Comparison of ENCODE assay signal across 10 mouse cellular contexts in genomic region chr15:101984746-101985145, GRCm38 (mm10). TPM values are rescaled to one million over a fixed set of nuclear protein-coding genes. Genes with fewer than 3 reads are reported as not detected.
DNase-seq lines count a peak whose midpoint lies in the region; ATAC-seq and TF ChIP-seq lines count a peak whose summit lies in the region.
"Had no signal": no experiment of that assay in that cellular context is flagged by ENCODE, and none has a peak within 500 bp of the region (broad histone marks: within the 10 kb centered on the region; RNA-seq: fewer than 3 reads in every experiment).

No protein-coding gene starts in this region.

- no peak overlapping the region for H3K9ac ChIP-seq in intestine, embryonic 14.5 days (ENCODE audit: low read length)
- no peak overlapping the region for H3K9ac ChIP-seq in intestine, postnatal 0 days (ENCODE audit: low read depth, low read length)
- H3K9ac ChIP-seq in embryonic facial prominence, embryonic 13.5 days: peak overlapping the region; percentile 51
- peak overlapping the region; percentile 4; the same call in 1 of the 2 replicates for H3K9ac ChIP-seq in hindbrain, embryonic 16.5 days (ENCODE audit: low read depth, low read length)
- H3K9ac ChIP-seq in midbrain, embryonic 14.5 days (replicated peaks; ENCODE audit: low read length): no peak overlapping the region

- peak overlapping the region; percentile 62 for H3K4me2 ChIP-seq in intestine, embryonic 14.5 days (ENCODE audit: low read length)
- H3K4me2 ChIP-seq in intestine, postnatal 0 days (replicated peaks; ENCODE audit: low read depth): no peak overlapping the region
- peak overlapping the region; percentile 55 for H3K4me2 ChIP-seq in embryonic facial prominence, embryonic 13.5 days
- peak overlapping the region; percentile 10; the same call in 1 of the 2 replicates for H3K4me2 ChIP-seq in hindbrain, embryonic 16.5 days (ENCODE audit: low read length)
- peak overlapping the region; percentile 57; the same call in 1 of the 2 replicates for H3K4me2 ChIP-seq in midbrain, embryonic 14.5 days (ENCODE audit: low read length)

- H3K27me3 ChIP-seq in intestine, embryonic 14.5 days (replicated peaks; ENCODE audit: control insufficient read depth, insufficient read depth, low read length): no peaks in the 10 kb centered on the region
- H3K27me3 ChIP-seq in intestine, postnatal 0 days (replicated peaks; ENCODE audit: control insufficient read depth, insufficient read depth, low read length): no peaks in the 10 kb centered on the region
- 0 out of 2 replicates have a peak, but pooled peaks cover 3% of the 10 kb centered on the region for H3K27me3 ChIP-seq in embryonic facial prominence, embryonic 13.5 days
- no peaks in the 10 kb centered on the region for H3K27me3 ChIP-seq in hindbrain, embryonic 16.5 days (replicated peaks; ENCODE audit: control insufficient read depth, insufficient read depth, low read length)
- no peaks in the 10 kb centered on the region; the same call in 1 of the 2 replicates for H3K27me3 ChIP-seq in midbrain, embryonic 14.5 days (ENCODE audit: control insufficient read depth, insufficient read depth, low read length)

- 11% methylated on average over 6 of the region's 6 CpGs for WGBS in intestine, embryonic 14.5 days
- whole genome bisulfite sequencing in intestine, postnatal 0 days: 9% methylated on average over 6 of the region's 6 CpGs
- 13% methylated on average over 6 of the region's 6 CpGs for WGBS in embryonic facial prominence, embryonic 13.5 days
- 19% methylated on average over 6 of the region's 6 CpGs for WGBS in hindbrain, embryonic 16.5 days
- 21% methylated on average over 6 of the region's 6 CpGs for WGBS in midbrain, embryonic 14.5 days

- H3K4me1 ChIP-seq in intestine, embryonic 14.5 days (replicated peaks; ENCODE audit: control insufficient read depth, insufficient read depth, low read length): peaks cover 4% of the 10 kb centered on the region; the same call in 1 of the 2 replicates
- H3K4me1 ChIP-seq in intestine, postnatal 0 days (replicated peaks; ENCODE audit: control insufficient read depth, insufficient read depth, low read length): no peaks in the 10 kb centered on the region
- peaks cover 13% of the 10 kb centered on the region for H3K4me1 ChIP-seq in embryonic facial prominence, embryonic 13.5 days
- H3K4me1 ChIP-seq in hindbrain, embryonic 16.5 days (ENCODE audit: control insufficient read depth, insufficient read depth, low read depth, low read length): no peaks in the 10 kb centered on the region; the same call in 1 of the 2 replicates
- H3K4me1 ChIP-seq in midbrain, embryonic 14.5 days (ENCODE audit: control insufficient read depth, insufficient read depth, low read length): no peaks in the 10 kb centered on the region

- no peak overlapping the region for H3K4me3 ChIP-seq in intestine, embryonic 14.5 days (ENCODE audit: low read depth, low read length)
- no peak overlapping the region for H3K4me3 ChIP-seq in intestine, postnatal 0 days (ENCODE audit: low read depth, low read length)
- no peak overlapping the region for H3K4me3 ChIP-seq in embryonic facial prominence, embryonic 13.5 days
- H3K4me3 ChIP-seq in hindbrain, embryonic 16.5 days (ENCODE audit: low read length): no peak overlapping the region
- H3K4me3 ChIP-seq in midbrain, embryonic 14.5 days (replicated peaks; ENCODE audit: low read depth, low read length): no peak overlapping the region

- no peak for DNase-seq in intestine, embryonic 14.5 days (ENCODE audit: low spot score)
- no peak for DNase-seq in midbrain, embryonic 14.5 days
- no peak for DNase-seq in spleen, adult 18-20 months
- DNase-seq in kidney, postnatal 14 days: no peak

- no peak for ATAC-seq in intestine, embryonic 14.5 days (replicated peaks; ENCODE audit: low FRiP score, low TSS enrichment, low read depth)
- no peak for ATAC-seq in intestine, postnatal 0 days
- ATAC-seq in embryonic facial prominence, embryonic 13.5 days (ENCODE audit: insufficient number of reproducible peaks, insufficient read depth, low FRiP score, low TSS enrichment, low read depth): no peak
- ATAC-seq in hindbrain, embryonic 16.5 days: no peak
- no peak for ATAC-seq in midbrain, embryonic 14.5 days (ENCODE audit: low FRiP score, low TSS enrichment)
- no peak for ATAC-seq in erythroid progenitor cell, adult 5-6 weeks (replicated peaks; ENCODE audit: low FRiP score, poor library complexity, severe bottlenecking)

- no peak for TF ChIP-seq CTCF in intestine, postnatal 0 days (IDR thresholded peaks at IDR 0.05; ENCODE audit: low read depth)

- H3K27ac ChIP-seq in intestine, embryonic 14.5 days (ENCODE audit: low read depth): no peak overlapping the region
- H3K27ac ChIP-seq in intestine, postnatal 0 days (ENCODE audit: low read depth, low read length): no peak overlapping the region
- no peak overlapping the region; the same call in 1 of the 2 replicates for H3K27ac ChIP-seq in embryonic facial prominence, embryonic 13.5 days
- no peak overlapping the region for H3K27ac ChIP-seq in hindbrain, embryonic 16.5 days (ENCODE audit: low read depth, low read length)
- H3K27ac ChIP-seq in midbrain, embryonic 14.5 days (replicated peaks; ENCODE audit: low read depth, low read length): no peak overlapping the region

- no peaks in the 10 kb centered on the region for H3K9me3 ChIP-seq in intestine, embryonic 14.5 days (ENCODE audit: control insufficient read depth, low read length)
- no peaks in the 10 kb centered on the region for H3K9me3 ChIP-seq in intestine, postnatal 0 days (ENCODE audit: control insufficient read depth)
- no peaks in the 10 kb centered on the region for H3K9me3 ChIP-seq in embryonic facial prominence, embryonic 13.5 days
- no peaks in the 10 kb centered on the region for H3K9me3 ChIP-seq in hindbrain, embryonic 16.5 days (ENCODE audit: control insufficient read depth, low read length)
- H3K9me3 ChIP-seq in midbrain, embryonic 14.5 days (ENCODE audit: control insufficient read depth, low read length): no peaks in the 10 kb centered on the region

- H3K36me3 ChIP-seq in intestine, embryonic 14.5 days (ENCODE audit: control insufficient read depth, insufficient read depth, low read length): no peaks in the 10 kb centered on the region
- no peaks in the 10 kb centered on the region for H3K36me3 ChIP-seq in intestine, postnatal 0 days (ENCODE audit: control insufficient read depth, insufficient read depth)
- no peaks in the 10 kb centered on the region for H3K36me3 ChIP-seq in embryonic facial prominence, embryonic 13.5 days
- no peaks in the 10 kb centered on the region for H3K36me3 ChIP-seq in hindbrain, embryonic 16.5 days (ENCODE audit: control insufficient read depth, insufficient read depth, low read length)
- H3K36me3 ChIP-seq in midbrain, embryonic 14.5 days (ENCODE audit: control insufficient read depth, insufficient read depth, low read length): no peaks in the 10 kb centered on the region

RNA-seq across cellular contexts. Expression of gene Krt8, which starts 19.5 kb away (rescaled TPM):
- 381 and 486 TPM in 2 replicates for polyA plus RNA-seq in intestine, embryonic 14.5 days (2014; fragmentation: Nextera tagmentation; extraction: Ambion mirVana)
- polyA plus RNA-seq in intestine, postnatal 0 days (2015; fragmentation: Nextera tagmentation; extraction: Ambion mirVana): 940 and 1,037 TPM in 2 replicates
- 38.6 and 86.0 TPM in 2 replicates for polyA plus RNA-seq in embryonic facial prominence, embryonic 13.5 days (2015; fragmentation: Nextera tagmentation; extraction: Ambion mirVana)
- 5.4 and 6.2 TPM in 2 replicates for polyA plus RNA-seq in hindbrain, embryonic 16.5 days (2015; fragmentation: Nextera tagmentation; extraction: Ambion mirVana)
- polyA plus RNA-seq in midbrain, embryonic 14.5 days (2014; fragmentation: Nextera tagmentation; extraction: Ambion mirVana): 0.15 and 0.59 TPM in 2 replicates
- total RNA-seq in erythroid progenitor cell, adult 5-6 weeks (2015; ENCODE audit: low replicate concordance): not detected in 2 replicates
- total RNA-seq in erythroid progenitor cell, adult 5-6 weeks (2017; ENCODE audit: low replicate concordance): not detected in 2 replicates

RNA-seq across cellular contexts. Expression of gene Krt78, which starts 30.7 kb away (rescaled TPM):
- 0.09 TPM in 1 of 2 replicates, not detected in the other for polyA plus RNA-seq in intestine, embryonic 14.5 days (2014; fragmentation: Nextera tagmentation; extraction: Ambion mirVana)
- 0.03 and 0.07 TPM in 2 replicates for polyA plus RNA-seq in intestine, postnatal 0 days (2015; fragmentation: Nextera tagmentation; extraction: Ambion mirVana)
- polyA plus RNA-seq in embryonic facial prominence, embryonic 13.5 days (2015; fragmentation: Nextera tagmentation; extraction: Ambion mirVana): 0.22 and 0.35 TPM in 2 replicates
- polyA plus RNA-seq in hindbrain, embryonic 16.5 days (2015; fragmentation: Nextera tagmentation; extraction: Ambion mirVana): 0.08 TPM in 1 of 2 replicates, not detected in the other
- polyA plus RNA-seq in midbrain, embryonic 14.5 days (2014; fragmentation: Nextera tagmentation; extraction: Ambion mirVana): not detected in 2 replicates
- total RNA-seq in erythroid progenitor cell, adult 5-6 weeks (2015; ENCODE audit: low replicate concordance): not detected in 2 replicates
- not detected in 2 replicates for total RNA-seq in erythroid progenitor cell, adult 5-6 weeks (2017; ENCODE audit: low replicate concordance)
- total RNA-seq: adrenal gland, adult 18-20 months; gastrocnemius, postnatal 10 days had no signal

RNA-seq across cellular contexts. Expression of gene Krt18, which starts 43.2 kb away (rescaled TPM):
- 184 and 210 TPM in 2 replicates for polyA plus RNA-seq in intestine, embryonic 14.5 days (2014; fragmentation: Nextera tagmentation; extraction: Ambion mirVana)
- 364 and 368 TPM in 2 replicates for polyA plus RNA-seq in intestine, postnatal 0 days (2015; fragmentation: Nextera tagmentation; extraction: Ambion mirVana)
- polyA plus RNA-seq in embryonic facial prominence, embryonic 13.5 days (2015; fragmentation: Nextera tagmentation; extraction: Ambion mirVana): 36.0 and 58.9 TPM in 2 replicates
- polyA plus RNA-seq in hindbrain, embryonic 16.5 days (2015; fragmentation: Nextera tagmentation; extraction: Ambion mirVana): 11.8 and 13.6 TPM in 2 replicates
- 0.35 and 1.3 TPM in 2 replicates for polyA plus RNA-seq in midbrain, embryonic 14.5 days (2014; fragmentation: Nextera tagmentation; extraction: Ambion mirVana)
- total RNA-seq in erythroid progenitor cell, adult 5-6 weeks (2015; ENCODE audit: low replicate concordance): 1.7 TPM in 1 of 2 replicates, not detected in the other
- 0.26 TPM in 1 of 2 replicates, not detected in the other for total RNA-seq in erythroid progenitor cell, adult 5-6 weeks (2017; ENCODE audit: low replicate concordance)

RNA-seq across cellular contexts. Expression of gene Krt79, which starts 44.6 kb away (rescaled TPM):
- polyA plus RNA-seq in intestine, embryonic 14.5 days (2014; fragmentation: Nextera tagmentation; extraction: Ambion mirVana): 0.22 TPM in 1 of 2 replicates, not detected in the other
- polyA plus RNA-seq in intestine, postnatal 0 days (2015; fragmentation: Nextera tagmentation; extraction: Ambion mirVana): 0.21 and 0.27 TPM in 2 replicates
- 16.1 and 16.5 TPM in 2 replicates for polyA plus RNA-seq in embryonic facial prominence, embryonic 13.5 days (2015; fragmentation: Nextera tagmentation; extraction: Ambion mirVana)
- 0.65 and 0.83 TPM in 2 replicates for polyA plus RNA-seq in hindbrain, embryonic 16.5 days (2015; fragmentation: Nextera tagmentation; extraction: Ambion mirVana)
- polyA plus RNA-seq in midbrain, embryonic 14.5 days (2014; fragmentation: Nextera tagmentation; extraction: Ambion mirVana): 0.45 and 0.69 TPM in 2 replicates
- not detected in 2 replicates for total RNA-seq in erythroid progenitor cell, adult 5-6 weeks (2015; ENCODE audit: low replicate concordance)
- not detected in 2 replicates for total RNA-seq in erythroid progenitor cell, adult 5-6 weeks (2017; ENCODE audit: low replicate concordance)
- total RNA-seq: gastrocnemius, postnatal 10 days had no signal

Comparison
In these comparisons a context has a peak if more than half of its experiments do, and no peak if none do; other contexts are left out.
1. H3K9ac ChIP-seq: peak in embryonic facial prominence, embryonic 13.5 days (single experiment) and hindbrain, embryonic 16.5 days (single experiment); none in intestine, embryonic 14.5 days (single experiment), intestine, postnatal 0 days (single experiment) and midbrain, embryonic 14.5 days (single experiment).